Mouse (Mus musculus): Measurements from ENCODE around the gene Astn1.

DNA sequence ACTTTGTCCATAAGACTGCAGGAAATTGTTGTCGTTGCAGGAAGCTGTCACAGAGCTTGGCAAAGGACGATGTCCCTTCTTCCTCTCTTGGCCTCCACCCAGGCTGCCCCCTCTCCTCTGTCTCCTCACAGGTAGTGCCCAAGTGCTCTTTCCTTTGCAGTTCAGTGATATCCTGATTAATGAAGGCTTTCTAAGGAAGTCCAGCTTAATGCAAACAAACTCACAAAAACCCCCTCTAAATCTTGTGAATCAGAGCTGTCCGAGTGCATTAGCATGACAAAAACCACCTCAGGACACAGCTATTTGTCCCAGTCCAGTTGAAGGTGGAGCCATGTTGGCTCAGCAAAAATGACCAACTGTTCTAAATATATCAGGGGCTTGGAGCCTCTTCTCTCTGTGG, 24.7 kb downstream of the Astn1 start:
- TF ChIP-seq CTCF (IDR thresholded peaks at IDR 0.05; ENCODE audit: control insufficient read depth, insufficient read depth, insufficient replicate concordance, low read depth, low read length) (no peak), POLR2A (IDR thresholded peaks at IDR 0.05; ENCODE audit: control insufficient read depth, low read depth, low read length) (no peak)
